Mouse (Mus musculus) liver, embryonic 15.5 days (tissue): Measurements from ENCODE around the gene Gpbar1. TPM values are rescaled to one million over a fixed set of nuclear protein-coding genes. Genes with fewer than 3 reads are reported as not detected.

ENCODE experiments used
- ATAC-seq: fragments of 200-750 bp; cut with Nextera tagmentation; 2 replicates; pipeline ENCODE4 v1.8.0; 2017; ENCODE audit warnings: moderate number of reproducible peaks, mild to moderate bottlenecking, moderate library complexity; ENCODE audit not compliant: insufficient read depth
- H3K27ac ChIP-seq: fragments of 300-500 bp; sonication (generic); replicated peaks from 2 replicates; pipeline ENCODE4 v1.5.1; 2015; ENCODE audit warnings: mild to moderate bottlenecking, inconsistent platforms
- H3K27me3 ChIP-seq: fragments of 300-500 bp; sonication (generic); 2 replicates; pipeline ENCODE4 v1.6.1; 2015; ENCODE audit warnings: mild to moderate bottlenecking, inconsistent platforms
- H3K36me3 ChIP-seq: fragments of 300-500 bp; sonication (generic); replicated peaks from 2 replicates; pipeline ENCODE4 v1.6.1; 2015; ENCODE audit warnings: moderate library complexity, mild to moderate bottlenecking, inconsistent platforms
- H3K4me1 ChIP-seq: fragments of 300-500 bp; sonication (generic); replicated peaks from 2 replicates; pipeline ENCODE4 v1.6.1; 2015; ENCODE audit warnings: inconsistent platforms
- H3K4me2 ChIP-seq: fragments of 300-500 bp; sonication (generic); 2 replicates; pipeline ENCODE4 v1.6.1; 2015; ENCODE audit warnings: moderate library complexity, mild to moderate bottlenecking, inconsistent platforms
- H3K4me3 ChIP-seq: fragments of 300-500 bp; sonication (generic); replicated peaks from 2 replicates; pipeline ENCODE4 v1.5.1; 2015; ENCODE audit warnings: mild to moderate bottlenecking, inconsistent platforms
- H3K9ac ChIP-seq: fragments of 300-500 bp; sonication (generic); 2 replicates; pipeline ENCODE4 v1.6.1; 2015; ENCODE audit warnings: moderate library complexity, mild to moderate bottlenecking, inconsistent platforms
- H3K9me3 ChIP-seq: fragments of 300-500 bp; sonication (generic); replicated peaks from 2 replicates; pipeline ENCODE4 v1.6.1; 2016; ENCODE audit warnings: inconsistent platforms
- whole genome bisulfite sequencing: fragments of 180-500 bp; shearing (Covaris S2); methylation state at CpG from one replicate; pipeline ENCODE4 v1.1.7; 2015; ENCODE audit warnings: mixed read lengths; ENCODE audit not compliant: insufficient replicate concordance; 5-methylcytosine and 5-hydroxymethylcytosine counted together
- polyA plus RNA-seq: library from polyadenylated mRNA; unstranded; fragments of >200 nt; fragmentation: Nextera tagmentation; extraction: Ambion mirVana; gene quantifications from 2 replicates; pipeline ENCODE4 v1.2.1, GENCODE M21; 2015

The Gpbar1 gene
- polyA plus RNA-seq, 1 experiment from 2014 or later = 0.29 TPM

DNA sequence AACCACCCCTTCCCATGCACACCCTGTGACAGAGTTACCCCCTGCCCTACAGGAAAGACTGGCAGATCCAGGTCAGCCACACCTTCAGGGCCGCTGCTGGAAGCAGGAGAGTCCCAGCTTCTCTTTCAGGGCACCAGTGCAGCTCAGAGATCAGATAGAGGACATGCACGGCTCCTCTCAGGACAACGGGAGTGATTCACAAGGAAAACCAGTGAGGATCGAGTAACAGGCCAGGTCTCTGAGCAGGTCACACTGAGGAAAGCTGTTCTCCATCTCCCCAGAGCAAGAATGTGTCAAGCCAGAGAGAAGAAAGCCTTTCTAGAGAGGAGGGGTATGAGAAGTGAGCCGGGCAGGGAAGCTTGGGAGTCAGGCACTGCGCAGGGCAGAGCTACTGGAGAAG lies 18.1 kb downstream of the Gpbar1 start:
- no peaks in the 10 kb centered on the region for H3K9me3 ChIP-seq
- ATAC-seq = no peak
- peaks cover 77% of the 10 kb centered on the region for H3K4me1 ChIP-seq

DNA sequence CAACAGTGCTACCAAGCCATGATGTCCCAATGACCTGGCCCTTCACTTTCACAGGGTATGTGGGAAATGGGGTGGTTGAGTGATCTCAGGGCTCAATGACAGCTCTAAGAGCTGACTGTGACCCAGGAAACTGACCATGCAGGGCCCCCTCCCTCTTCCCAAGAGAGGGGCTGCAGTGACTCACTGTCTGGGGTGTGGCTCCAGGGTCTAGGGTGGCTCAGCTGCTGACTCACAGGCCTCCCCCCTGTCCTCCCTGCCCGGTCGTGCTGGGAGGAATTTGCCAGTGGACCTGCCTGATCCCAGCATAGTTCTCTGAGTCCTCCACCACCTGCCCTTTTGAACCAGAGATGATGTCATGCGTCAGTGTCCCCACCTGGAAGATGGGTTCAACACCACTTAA lies 18.9 kb downstream of the Gpbar1 start:
- 53% methylated on average over 3 of the region's 3 CpGs for WGBS
- peak overlapping the region; percentile 80 for H3K4me2 ChIP-seq
- H3K36me3 ChIP-seq = peaks cover 19% of the 10 kb centered on the region
- peak overlapping the region; percentile 62 for H3K4me3 ChIP-seq
- peak overlapping the region; percentile 97 for H3K27ac ChIP-seq
- H3K4me1 ChIP-seq = peaks cover 80% of the 10 kb centered on the region
- H3K9me3 ChIP-seq = no peaks in the 10 kb centered on the region
- ATAC-seq = no peak
- 0 out of 2 replicates have a peak overlapping the region, but pooled peaks have one; percentile 67 for H3K9ac ChIP-seq
- H3K27me3 ChIP-seq = no peaks in the 10 kb centered on the region

More for the DNA sequence above, 18.1 kb downstream of the Gpbar1 start:
- Histone ChIP-seq H3K27ac (peak overlapping the region; percentile 97), H3K36me3 (peaks cover 27% of the 10 kb centered on the region), H3K4me3 (peak overlapping the region; percentile 62), H3K4me2 (peak overlapping the region; percentile 80), H3K9ac (peak overlapping the region; percentile 67), H3K27me3 (no peaks in the 10 kb centered on the region)
- 63% methylated on average over 6 of the region's 6 CpGs for WGBS

DNA sequence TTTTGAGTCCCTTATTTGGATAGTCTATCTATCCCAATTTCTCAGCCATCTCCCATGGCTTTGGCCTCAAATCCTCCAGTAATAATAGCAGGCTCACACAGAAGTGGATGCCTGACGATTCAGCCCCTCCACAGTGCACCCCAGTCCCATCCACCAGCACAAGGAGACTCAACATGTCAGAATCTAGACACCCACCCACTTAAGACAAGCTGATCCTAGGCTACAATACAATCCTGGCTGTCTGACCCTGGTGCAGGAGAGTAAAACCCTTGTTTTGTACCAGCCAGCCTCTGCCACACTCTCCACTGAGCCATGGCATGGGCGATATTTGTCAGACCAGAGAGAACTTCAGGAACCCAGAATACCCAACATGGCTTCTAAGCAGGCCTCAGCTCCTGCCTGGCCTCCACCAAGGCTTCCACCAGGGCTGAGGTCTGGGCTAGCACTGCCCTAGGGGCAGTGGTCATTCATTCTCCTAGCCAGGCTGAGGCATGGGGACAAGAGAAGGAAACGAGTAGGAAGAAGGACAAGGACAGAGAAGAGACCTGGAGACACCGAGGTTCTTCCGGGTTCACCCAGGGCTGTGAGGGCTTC lies 19.9 kb downstream of the Gpbar1 start:
- no peak overlapping the region for H3K9ac ChIP-seq
- WGBS = 84% methylated on average over 5 of the region's 5 CpGs

DNA sequence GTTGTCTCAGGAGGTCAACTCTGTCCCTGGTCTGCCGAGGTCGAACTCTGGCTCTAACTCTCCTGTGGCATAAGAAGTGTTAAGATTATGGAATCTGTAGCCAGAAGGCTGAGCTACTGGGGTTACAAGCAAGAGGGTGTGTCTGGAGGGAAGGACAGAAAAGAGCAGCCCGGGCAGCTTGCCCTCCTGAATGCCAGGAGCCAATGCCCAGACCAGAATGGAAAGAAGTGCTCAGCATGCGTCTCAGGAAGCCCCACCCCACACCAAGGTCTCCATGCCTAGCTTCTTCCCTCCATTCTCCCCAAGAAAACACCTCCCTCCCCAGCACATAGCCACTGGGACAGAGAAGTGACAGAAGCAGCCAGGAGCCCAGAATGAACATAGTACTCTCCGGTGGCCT lies 20.6 kb downstream of the Gpbar1 start:
- Histone ChIP-seq H3K4me3 (no peak overlapping the region), H3K9me3 (no peaks in the 10 kb centered on the region), H3K9ac (no peak overlapping the region), H3K27me3 (no peaks in the 10 kb centered on the region), H3K4me1 (peaks cover 88% of the 10 kb centered on the region), H3K36me3 (peaks cover 4% of the 10 kb centered on the region), H3K4me2 (no peak overlapping the region), H3K27ac (no peak overlapping the region)
- 60% methylated on average over 5 of the region's 5 CpGs for WGBS
- no peak for ATAC-seq

More for the DNA sequence above, 19.9 kb downstream of the Gpbar1 start:
- Histone ChIP-seq H3K27me3 (no peaks in the 10 kb centered on the region), H3K27ac (no peak overlapping the region), H3K4me2 (no peak overlapping the region), H3K4me1 (peaks cover 90% of the 10 kb centered on the region), H3K9me3 (no peaks in the 10 kb centered on the region), H3K4me3 (no peak overlapping the region), H3K36me3 (peaks cover 10% of the 10 kb centered on the region)
- no peak for ATAC-seq

DNA sequence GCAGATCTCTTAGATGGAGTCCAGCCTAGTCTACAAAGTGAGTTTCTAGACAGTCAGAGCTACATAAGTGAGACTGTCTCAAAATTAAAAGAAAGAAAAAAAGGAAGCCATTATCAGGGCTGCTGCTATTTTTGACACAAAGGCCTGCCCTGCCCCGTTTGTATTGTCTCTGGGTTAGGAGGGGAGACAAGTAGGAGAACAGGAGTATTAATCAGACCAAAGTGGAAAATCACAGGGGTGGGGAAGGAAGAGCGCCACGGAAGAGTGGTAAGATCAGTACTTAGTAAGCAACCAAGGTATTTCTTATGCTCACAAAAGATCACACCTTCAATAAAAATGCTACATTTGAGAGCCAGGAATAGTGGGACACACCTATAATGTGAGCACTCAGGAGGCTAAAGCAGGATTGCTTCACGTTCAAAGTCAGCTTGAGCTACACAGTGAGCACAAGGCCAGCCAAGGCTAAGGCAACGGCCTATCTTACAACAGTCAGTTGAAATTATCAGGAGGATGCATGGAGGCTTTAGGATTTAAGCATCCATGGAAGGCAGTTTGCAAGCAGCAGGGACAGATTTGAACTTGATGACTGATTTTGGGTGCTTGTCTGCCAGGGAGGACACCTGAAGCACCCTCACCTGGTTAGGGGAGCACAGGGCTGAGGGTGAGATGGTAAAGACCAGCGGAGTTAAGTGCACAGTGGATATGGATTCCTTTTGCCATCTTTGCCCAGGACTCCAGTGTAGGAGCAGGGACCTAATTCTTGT lies 22.2 kb downstream of the Gpbar1 start:
- ATAC-seq = no peak
- Histone ChIP-seq H3K9me3 (no peaks in the 10 kb centered on the region), H3K4me2 (no peak overlapping the region), H3K36me3 (no peaks in the 10 kb centered on the region; the same call in 1 of the 2 replicates), H3K27me3 (no peaks in the 10 kb centered on the region), H3K4me1 (peaks cover 85% of the 10 kb centered on the region), H3K27ac (no peak overlapping the region), H3K9ac (no peak overlapping the region), H3K4me3 (no peak overlapping the region)
- WGBS = 58% methylated on average over 6 of the region's 6 CpGs

DNA sequence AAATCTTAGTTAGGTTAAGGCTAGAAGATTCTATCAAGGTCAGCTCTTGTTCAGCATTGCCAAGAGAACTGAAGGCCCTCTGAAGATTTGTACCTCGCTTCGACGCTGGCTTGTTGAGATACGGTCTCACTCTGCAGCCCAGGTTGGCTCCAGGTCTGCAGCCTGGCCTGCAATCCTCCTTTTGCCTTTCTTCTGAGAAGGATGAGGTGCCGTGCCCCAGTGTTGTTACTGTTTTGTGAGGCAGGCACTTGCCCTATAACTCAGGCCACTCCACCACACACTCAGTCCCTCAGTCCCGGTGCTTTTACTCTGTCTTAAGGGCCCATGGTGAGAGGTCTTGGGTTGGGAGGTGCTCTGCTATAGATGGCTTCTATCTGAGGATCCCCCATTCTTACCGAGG lies 23.9 kb downstream of the Gpbar1 start:
- no peaks in the 10 kb centered on the region for H3K36me3 ChIP-seq
- no peak overlapping the region for H3K4me3 ChIP-seq
- no peaks in the 10 kb centered on the region for H3K27me3 ChIP-seq
- peaks cover 77% of the 10 kb centered on the region for H3K4me1 ChIP-seq
- H3K9me3 ChIP-seq = no peaks in the 10 kb centered on the region
- H3K9ac ChIP-seq = no peak overlapping the region
- 82% methylated on average over 7 of the region's 7 CpGs for WGBS
- no peak for ATAC-seq
- H3K27ac ChIP-seq = no peak overlapping the region
- 0 out of 2 replicates have a peak overlapping the region, but pooled peaks have one; percentile 84 for H3K4me2 ChIP-seq

DNA sequence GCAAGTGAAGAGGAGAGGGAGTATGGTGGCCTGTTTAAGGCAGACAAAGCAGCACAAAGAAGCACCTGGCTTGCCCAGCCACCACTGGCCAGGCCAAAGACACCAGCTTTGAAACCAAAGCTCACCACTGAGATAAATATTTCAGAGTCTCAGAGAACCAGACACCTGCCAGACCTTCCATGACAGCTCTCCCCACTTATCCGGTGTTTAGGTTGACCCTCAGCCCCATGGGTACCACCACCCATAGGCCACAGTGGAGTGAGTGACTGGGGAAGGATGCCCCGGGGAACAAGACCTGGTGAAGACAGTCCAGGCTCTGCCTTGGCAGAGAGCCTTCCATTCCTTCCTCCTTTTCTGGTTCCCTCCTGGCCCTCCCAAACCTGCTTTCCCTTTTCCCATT lies 24.5 kb downstream of the Gpbar1 start:
- Histone ChIP-seq H3K27me3 (no peaks in the 10 kb centered on the region), H3K9me3 (no peaks in the 10 kb centered on the region), H3K27ac (no peak overlapping the region; the same call in 1 of the 2 replicates), H3K36me3 (no peaks in the 10 kb centered on the region), H3K4me2 (peak overlapping the region; percentile 84), H3K4me3 (peak overlapping the region; percentile 71), H3K9ac (no peak overlapping the region; the same call in 1 of the 2 replicates), H3K4me1 (peaks cover 77% of the 10 kb centered on the region)
- 67% methylated on average over 2 of the region's 2 CpGs for WGBS
- ATAC-seq = no peak

DNA sequence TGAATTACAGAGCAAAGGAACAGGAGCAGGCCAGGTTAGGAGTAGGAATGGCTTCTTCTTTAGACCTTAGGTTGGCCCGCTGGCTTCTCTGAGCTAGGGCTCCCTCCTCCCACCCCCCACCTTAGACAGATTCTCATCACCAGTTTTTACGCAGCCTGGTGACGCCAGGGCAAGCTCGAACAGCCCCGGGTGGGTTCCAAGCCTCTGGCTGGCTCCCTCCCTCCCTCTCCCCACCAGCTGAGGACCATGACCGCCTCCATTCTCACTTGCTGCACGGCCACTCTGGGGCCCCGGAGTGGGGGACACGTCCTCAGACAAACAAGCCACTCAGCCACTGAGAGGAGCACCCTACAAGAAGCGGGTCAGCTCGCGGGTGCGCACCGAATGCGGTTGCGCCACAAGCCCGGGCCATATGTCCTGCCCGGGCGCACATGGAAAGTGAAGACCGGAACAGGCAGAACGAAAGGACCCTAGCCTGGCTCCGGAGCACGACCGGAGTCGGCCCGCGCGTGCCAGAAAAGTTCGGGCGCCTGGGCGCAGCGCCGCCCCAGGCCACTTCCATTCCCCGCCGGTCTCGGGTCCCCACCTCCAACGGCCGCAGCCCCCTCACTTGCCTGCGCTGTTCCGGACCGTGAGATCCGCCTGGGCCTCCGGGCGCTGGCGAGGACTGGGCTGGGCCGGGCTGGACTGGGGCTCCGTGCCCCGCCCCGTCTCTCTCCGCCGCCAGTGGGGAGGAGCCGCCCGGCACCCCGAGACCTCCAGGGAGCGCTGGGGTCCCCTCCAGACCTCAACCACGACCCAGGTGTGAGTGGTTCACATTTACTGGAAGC lies 25.4 kb downstream of the Gpbar1 start:
- Histone ChIP-seq H3K4me3 (peak overlapping the region; percentile 71), H3K36me3 (no peaks in the 10 kb centered on the region), H3K27ac (peak overlapping the region; percentile 76), H3K4me1 (peaks cover 77% of the 10 kb centered on the region), H3K27me3 (no peaks in the 10 kb centered on the region), H3K9me3 (no peaks in the 10 kb centered on the region), H3K4me2 (peak overlapping the region; percentile 84), H3K9ac (peak overlapping the region; percentile 73)
- peak; percentile 88 for ATAC-seq
- WGBS = under 1% methylated on average over 56 of the region's 56 CpGs

DNA sequence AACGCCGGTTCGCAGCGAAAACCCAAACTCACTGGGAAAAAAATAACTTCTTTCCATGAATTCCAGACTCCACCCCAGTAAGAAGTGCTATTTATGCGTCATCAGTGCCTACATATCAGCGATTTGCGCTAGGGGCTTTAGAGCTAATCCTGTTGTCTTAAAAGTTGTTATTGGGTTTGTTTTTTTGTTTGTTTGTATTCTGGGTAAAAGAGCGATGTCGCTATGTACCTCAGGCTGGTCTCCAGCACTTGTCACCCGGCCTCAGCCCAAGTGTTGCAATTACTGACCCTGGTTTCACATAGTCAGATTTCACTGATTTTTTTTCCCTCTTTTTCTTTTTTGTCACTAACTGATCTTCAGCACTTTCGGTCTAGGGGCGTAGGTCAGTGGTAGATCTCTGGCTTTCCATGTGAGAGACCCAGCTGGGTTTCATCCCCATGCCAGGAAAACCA lies 26.0 kb downstream of the Gpbar1 start:
- H3K4me1 ChIP-seq = peaks cover 76% of the 10 kb centered on the region
- peak overlapping the region; percentile 84 for H3K4me2 ChIP-seq
- H3K4me3 ChIP-seq = peak overlapping the region; percentile 71
- 4% methylated on average over 12 of the region's 12 CpGs for WGBS
- H3K9me3 ChIP-seq = no peaks in the 10 kb centered on the region
- H3K27ac ChIP-seq = peak overlapping the region; percentile 76
- peak; percentile 18 for ATAC-seq
- H3K27me3 ChIP-seq = no peaks in the 10 kb centered on the region
- peak overlapping the region; percentile 73 for H3K9ac ChIP-seq
- no peaks in the 10 kb centered on the region for H3K36me3 ChIP-seq

DNA sequence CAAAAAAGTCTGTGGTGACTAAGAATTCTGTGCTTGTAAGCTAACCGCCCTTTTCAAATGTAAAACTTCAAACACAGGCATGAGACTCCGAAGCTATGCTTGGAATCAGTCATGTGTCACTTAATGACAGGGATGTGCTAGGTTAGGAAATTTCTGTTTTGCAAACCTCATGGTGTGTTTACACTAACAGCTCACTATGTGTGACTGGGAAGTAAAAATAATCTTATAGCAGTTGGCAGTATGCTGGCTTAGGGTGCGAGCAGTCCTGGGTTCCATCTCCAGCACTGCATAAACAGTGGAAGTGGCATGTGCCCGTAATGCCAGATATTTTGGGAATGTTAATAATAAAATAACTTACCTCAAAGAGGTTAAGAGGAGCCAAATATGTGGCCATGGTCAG lies 26.6 kb downstream of the Gpbar1 start:
- H3K27me3 ChIP-seq = no peaks in the 10 kb centered on the region
- no peak overlapping the region for H3K9ac ChIP-seq
- H3K4me3 ChIP-seq = no peak overlapping the region
- H3K4me2 ChIP-seq = no peak overlapping the region
- no peaks in the 10 kb centered on the region for H3K36me3 ChIP-seq
- WGBS = 69% methylated on average over 4 of the region's 4 CpGs
- no peak for ATAC-seq
- H3K4me1 ChIP-seq = peaks cover 73% of the 10 kb centered on the region
- no peaks in the 10 kb centered on the region for H3K9me3 ChIP-seq
- H3K27ac ChIP-seq = 0 out of 2 replicates have a peak overlapping the region, but pooled peaks have one; percentile 1

DNA sequence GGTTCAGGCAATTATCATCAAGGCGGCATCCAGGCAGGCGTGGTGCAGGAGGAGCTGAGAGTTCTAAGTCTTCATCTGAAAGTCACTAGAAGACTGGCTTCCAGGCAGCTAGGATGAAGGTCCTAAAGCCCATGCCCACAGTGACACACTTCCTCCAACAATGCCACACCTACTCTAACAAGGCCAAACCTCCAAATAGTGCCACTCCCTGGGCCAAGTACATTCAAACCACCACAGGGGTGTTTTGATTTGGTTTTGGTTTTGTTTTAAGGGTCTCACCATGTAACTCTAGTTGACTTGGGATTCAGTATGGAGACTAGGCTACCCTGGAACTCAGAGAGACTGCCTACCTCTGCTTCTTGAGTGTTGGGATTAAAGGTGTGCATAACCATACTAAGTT lies 27.2 kb downstream of the Gpbar1 start, which contains the start of gene Tmbim1:
Tmbim1 (minus strand) TSS at position 101 of the 400 bp plus-strand sequence.
- Histone ChIP-seq H3K27ac (peak within 1 kb of the TSS; percentile 76), H3K9me3 (no peaks in the 10 kb centered on the region), H3K36me3 (no peaks in the 10 kb centered on the region), H3K27me3 (no peaks in the 10 kb centered on the region), H3K4me2 (peak within 1 kb of the TSS; percentile 84), H3K9ac (peak within 1 kb of the TSS; percentile 73; the same call in 1 of the 2 replicates), H3K4me3 (peak within 1 kb of the TSS; percentile 71), H3K4me1 (peaks cover 70% of the 10 kb centered on the region)
- ATAC-seq = no peak
- 86% methylated on average over 2 of the region's 2 CpGs for WGBS
